Comparison of ENCODE assay signal across 7 mouse cellular contexts in the genomic region with DNA sequence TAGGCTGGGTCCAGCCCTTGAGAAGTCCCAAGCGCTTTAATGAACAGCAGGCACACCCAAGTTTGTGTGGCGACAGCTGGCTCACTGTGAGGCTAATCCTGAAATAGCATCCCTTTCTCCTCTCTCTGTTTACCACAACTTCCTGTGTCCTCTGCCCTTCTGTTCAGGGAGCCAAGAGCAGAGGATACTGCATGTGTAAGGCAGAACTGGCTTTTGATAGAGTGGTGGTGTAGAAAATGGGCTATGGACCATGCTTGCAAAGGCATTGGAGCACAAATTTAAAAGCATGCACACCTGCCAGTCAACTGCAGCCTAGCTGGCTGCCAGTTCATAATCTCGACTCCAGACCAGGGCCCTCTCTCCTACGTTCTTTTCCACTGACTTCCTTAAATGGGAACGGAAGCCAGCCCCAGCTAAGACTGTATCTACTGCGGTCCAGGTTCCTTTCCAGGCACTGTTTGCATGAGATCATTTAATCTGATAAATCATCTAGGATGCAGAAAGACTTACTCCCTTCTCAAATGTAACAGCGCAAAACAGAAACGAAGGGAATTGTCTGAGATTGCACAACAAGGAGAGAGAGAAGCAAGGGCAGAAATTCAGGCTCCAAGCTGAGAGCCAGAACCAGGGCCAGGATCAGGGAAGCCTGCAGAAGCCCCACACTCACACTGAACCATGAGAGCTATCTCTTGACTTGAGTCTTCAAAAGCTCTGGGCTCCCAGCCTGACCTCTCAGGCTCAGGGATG.
DNase-seq lines count a peak whose midpoint lies in the region; ATAC-seq and TF ChIP-seq lines count a peak whose summit lies in the region.

No protein-coding gene starts in this region.

- no peak for ATAC-seq in kidney, postnatal 0 days (replicated peaks; ENCODE audit: low FRiP score, low read depth)
- ATAC-seq in stomach, embryonic 15.5 days (ENCODE audit: insufficient read depth, low FRiP score, low read depth): no peak; the same call in 1 of the 2 replicates
- ATAC-seq in midbrain, embryonic 16.5 days: no peak

- H3K9ac ChIP-seq in kidney, postnatal 0 days (ENCODE audit: low read depth, low read length): no peak overlapping the region
- no peak overlapping the region for H3K9ac ChIP-seq in stomach, embryonic 15.5 days
- H3K9ac ChIP-seq in midbrain, embryonic 16.5 days (ENCODE audit: low read depth, low read length): no peak overlapping the region

- H3K4me1 ChIP-seq in kidney, postnatal 0 days (replicated peaks; ENCODE audit: insufficient read depth, low read length): peaks cover 15% of the 10 kb centered on the region
- peaks cover 6% of the 10 kb centered on the region; the same call in 1 of the 2 replicates for H3K4me1 ChIP-seq in stomach, embryonic 15.5 days
- H3K4me1 ChIP-seq in midbrain, embryonic 16.5 days (ENCODE audit: control insufficient read depth, insufficient read depth, low read length): peaks cover 5% of the 10 kb centered on the region
- peaks cover 17% of the 10 kb centered on the region for H3K4me1 ChIP-seq in thymus, adult 2 months (replicated peaks; ENCODE audit: control insufficient read depth, insufficient read depth, low read length)

- WGBS in kidney, postnatal 0 days: 31% methylated on average over 8 of the region's 8 CpGs
- 36% methylated on average over 8 of the region's 8 CpGs for WGBS in stomach, embryonic 15.5 days
- 78% methylated on average over 8 of the region's 8 CpGs for WGBS in midbrain, embryonic 16.5 days
- 32% methylated on average over 8 of the region's 8 CpGs for WGBS in thymus, adult 2 months

- no peaks in the 10 kb centered on the region for H3K36me3 ChIP-seq in kidney, postnatal 0 days (ENCODE audit: insufficient read depth, low read length)
- H3K36me3 ChIP-seq in stomach, embryonic 15.5 days: no peaks in the 10 kb centered on the region
- H3K36me3 ChIP-seq in midbrain, embryonic 16.5 days (ENCODE audit: control insufficient read depth, insufficient read depth, low read length): no peaks in the 10 kb centered on the region
- no peaks in the 10 kb centered on the region for H3K36me3 ChIP-seq in thymus, adult 2 months (ENCODE audit: control insufficient read depth, insufficient read depth, low read length)

- DNase-seq in 3T3-L1 (ENCODE audit: low read depth, low spot score) (peak; percentile 67), NIH3T3 (ENCODE audit: low read depth) (peak; percentile 51)
- DNase-seq in heart, adult 8-10 months (ENCODE audit: low spot score): peak; percentile 64
- peak; percentile 74 for DNase-seq in kidney, postnatal 0 days (ENCODE audit: low spot score)
- DNase-seq in thymus, adult 2 months: no peak

- no peak for TF ChIP-seq CTCF in kidney, postnatal 0 days (IDR thresholded peaks at IDR 0.05; ENCODE audit: low read depth)
- TF ChIP-seq CTCF in thymus, adult 2 months (IDR thresholded peaks at IDR 0.05; ENCODE audit: borderline replicate concordance, control insufficient read depth, extremely low read depth, insufficient read depth, low read length, poor library complexity): no peak

- no peak overlapping the region for H3K4me3 ChIP-seq in kidney, postnatal 0 days (replicated peaks; ENCODE audit: low read depth, low read length)
- H3K4me3 ChIP-seq in stomach, embryonic 15.5 days (replicated peaks): no peak overlapping the region
- no peak overlapping the region for H3K4me3 ChIP-seq in midbrain, embryonic 16.5 days (ENCODE audit: low read depth, low read length)
- no peak overlapping the region for H3K4me3 ChIP-seq in thymus, adult 2 months (ENCODE audit: control insufficient read depth, insufficient read depth, low read length)

- no peak overlapping the region for H3K4me2 ChIP-seq in kidney, postnatal 0 days (ENCODE audit: low read length)
- H3K4me2 ChIP-seq in stomach, embryonic 15.5 days: no peak overlapping the region
- H3K4me2 ChIP-seq in midbrain, embryonic 16.5 days (ENCODE audit: low read length): no peak overlapping the region

- H3K27me3 ChIP-seq in kidney, postnatal 0 days (ENCODE audit: insufficient read depth, low read length): no peaks in the 10 kb centered on the region
- H3K27me3 ChIP-seq in stomach, embryonic 15.5 days (replicated peaks): no peaks in the 10 kb centered on the region
- no peaks in the 10 kb centered on the region for H3K27me3 ChIP-seq in midbrain, embryonic 16.5 days (ENCODE audit: control insufficient read depth, insufficient read depth, low read depth, low read length)
- no peaks in the 10 kb centered on the region for H3K27me3 ChIP-seq in thymus, adult 2 months (ENCODE audit: control insufficient read depth, insufficient read depth, low read length)

- peak overlapping the region; percentile 75 for H3K27ac ChIP-seq in kidney, postnatal 0 days
- H3K27ac ChIP-seq in stomach, embryonic 15.5 days: peak overlapping the region; percentile 42; the same call in 1 of the 2 replicates
- H3K27ac ChIP-seq in midbrain, embryonic 16.5 days (ENCODE audit: low read length): no peak overlapping the region
- H3K27ac ChIP-seq in thymus, adult 2 months (ENCODE audit: control insufficient read depth, insufficient read depth, low read length): no peak overlapping the region

- no peaks in the 10 kb centered on the region for H3K9me3 ChIP-seq in kidney, postnatal 0 days (replicated peaks; ENCODE audit: low read length)
- no peaks in the 10 kb centered on the region for H3K9me3 ChIP-seq in stomach, embryonic 15.5 days
- no peaks in the 10 kb centered on the region for H3K9me3 ChIP-seq in midbrain, embryonic 16.5 days (replicated peaks; ENCODE audit: control insufficient read depth, low read length, poor library complexity, severe bottlenecking)

- no peak for TF ChIP-seq POLR2A in thymus, adult 2 months (IDR thresholded peaks at IDR 0.05; ENCODE audit: control insufficient read depth, extremely low read depth, insufficient read depth, low read length, poor library complexity)

Comparison
In these comparisons a context has a peak if more than half of its experiments do, and no peak if none do; other contexts are left out.
1. H3K27ac ChIP-seq: peak in kidney, postnatal 0 days (single experiment) and stomach, embryonic 15.5 days (single experiment); none in midbrain, embryonic 16.5 days (single experiment) and thymus, adult 2 months (single experiment).